Mouse (Mus musculus) brain, embryonic 14.5 days (tissue): ENCODE measurements around the gene Clic6. TPM values are rescaled to one million over a fixed set of nuclear protein-coding genes. Genes with fewer than 3 reads are reported as not detected.

ENCODE experiments used
- DNase-seq: peaks from one replicate; pipeline ENCODE4 v3.0.0-alpha.2; 2011; ENCODE audit warnings: low read depth
- CTCF ChIP-seq: fragments of 200-500 bp; IDR thresholded peaks from 2 replicates; pipeline ENCODE4 v1.5.1; 2012; ENCODE audit warnings: inconsistent platforms, mild to moderate bottlenecking, moderate library complexity, borderline replicate concordance; ENCODE audit not compliant: insufficient read depth, insufficient read length; ENCODE audit errors: extremely low read depth
- POLR2A ChIP-seq: fragments of 200-500 bp; IDR thresholded peaks from 2 replicates; pipeline ENCODE4 v1.6.1; 2012; ENCODE audit warnings: mild to moderate bottlenecking, inconsistent platforms, borderline replicate concordance; ENCODE audit not compliant: poor library complexity, insufficient read depth, insufficient read length, severe bottlenecking; ENCODE audit errors: extremely low read depth
- polyA plus RNA-seq: library from polyadenylated mRNA; depleted of rRNA; stranded (reverse); fragments of >200 nt; gene quantifications from 2 replicates; pipeline ENCODE4 v1.2.3, GENCODE M21; 2012; rRNA removed

Gene Clic6
- polyA plus RNA-seq, 1 experiment = 14.3 TPM

- TF ChIP-seq POLR2A (no peak), CTCF (no peak)
- no peak for DNase-seq
These were observed 93.5 kb downstream of the Clic6 start for GRCm38 (mm10) chr16:92578915-92579653.

GRCm38 (mm10) chr16:92580981-92581380, 95.4 kb downstream of the Clic6 start:
- no peak for DNase-seq
- TF ChIP-seq CTCF (no peak), POLR2A (no peak)

GRCm38 (mm10) chr16:92581767-92582166, 96.2 kb downstream of the Clic6 start:
- TF ChIP-seq POLR2A (no peak), CTCF (no peak)
- no peak for DNase-seq

- DNase-seq = no peak
- TF ChIP-seq POLR2A (no peak), CTCF (no peak)
These were observed 102.3 kb downstream of the Clic6 start for GRCm38 (mm10) chr16:92587836-92588235.

Other genes starting within 250 kb of the Clic6 start
- gene Kcne2, start 193.3 kb upstream of the Clic6 start, polyA plus RNA-seq = 12.4 and 25.3 TPM in 2 replicates
- gene Smim11, start 184.4 kb upstream of the Clic6 start, polyA plus RNA-seq = 32.6 and 45.5 TPM in 2 replicates
- 0.08 and 0.25 TPM in 2 replicates for gene Fam243, start 164.3 kb upstream of the Clic6 start, polyA plus RNA-seq
- 0.05 and 0.33 TPM in 2 replicates for gene Kcne1, start 126.3 kb upstream of the Clic6 start, polyA plus RNA-seq
- gene Rcan1, start 14.9 kb upstream of the Clic6 start, polyA plus RNA-seq = 47.7 and 64.6 TPM in 2 replicates